Mouse (Mus musculus) bone marrow, adult 2 months (tissue): ENCODE measurements at regions not wholly inside any gene's neighbourhood (a gene's known extent, or its start where the extent isn't known, plus 50 kb on each side); places are given as distances from the start of the nearest gene placed in this dataset.

Source experiments
- CTCF ChIP-seq: fragments of 200-500 bp; IDR thresholded peaks from 2 replicates; pipeline ENCODE4 v1.5.1; 2011; ENCODE audit warnings: low read length, control low read depth; ENCODE audit not compliant: control insufficient read depth, insufficient read depth
- POLR2A ChIP-seq: fragments of 200-500 bp; IDR thresholded peaks from 2 replicates; pipeline ENCODE4 v1.6.1; 2011; ENCODE audit warnings: low read depth, mild to moderate bottlenecking, control low read depth, low read length, borderline replicate concordance; ENCODE audit not compliant: control insufficient read depth

DNA sequence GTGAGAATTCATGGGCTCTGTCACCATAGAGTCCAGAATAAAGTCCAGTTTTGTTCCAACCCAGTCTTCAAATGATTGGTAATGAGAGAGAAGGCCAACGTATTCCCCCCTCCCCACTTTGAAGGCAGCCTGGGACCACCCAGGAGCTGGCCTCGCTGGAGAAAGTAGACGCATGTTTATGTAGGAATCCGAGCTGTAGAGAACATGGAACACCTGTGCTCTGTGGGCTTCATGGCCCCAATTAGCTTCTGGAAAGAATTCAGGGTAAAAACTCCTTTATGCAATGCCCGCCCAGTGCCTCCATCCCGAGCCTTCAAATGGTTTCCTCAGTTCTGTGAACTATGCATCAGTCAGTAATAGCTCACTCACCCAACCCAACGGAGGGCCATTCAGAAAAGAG lies 62.3 kb upstream of the Hmga2 start:
- no peak for TF ChIP-seq CTCF
- TF ChIP-seq POLR2A, result no peak
